Mouse (Mus musculus): ENCODE results near the gene Sync. TPM values are rescaled to one million over a fixed set of nuclear protein-coding genes. Genes with fewer than 3 reads are reported as not detected.

Gene Sync
- polyA plus RNA-seq, 1 experiment from 2014 or later = 0.63 TPM

GRCm38 (mm10) chr4:129357613-129358163 is 70.3 kb downstream of the Sync start:
- no peak overlapping the region for H3K27ac ChIP-seq

More at GRCm38 (mm10) chr4:129357613-129358163, 70.3 kb downstream of the Sync start:
- 51% methylated on average over 15 of the region's 15 CpGs for WGBS
- Histone ChIP-seq H3K4me1 (replicated peaks; ENCODE audit: insufficient read depth, low read length) (no peaks in the 10 kb centered on the region), H3K27me3 (ENCODE audit: insufficient read depth, low read length) (no peaks in the 10 kb centered on the region), H3K9ac (ENCODE audit: low read depth, low read length) (no peak overlapping the region), H3K4me2 (ENCODE audit: low read length) (no peak overlapping the region), H3K9me3 (replicated peaks; ENCODE audit: low read length) (no peaks in the 10 kb centered on the region), H3K4me3 (replicated peaks; ENCODE audit: low read depth, low read length) (no peak overlapping the region), H3K36me3 (ENCODE audit: insufficient read depth, low read length) (peaks cover 17% of the 10 kb centered on the region; the same call in 1 of the 2 replicates)
- TF ChIP-seq CTCF (IDR thresholded peaks at IDR 0.05; ENCODE audit: low read depth) = no peak
- ATAC-seq (replicated peaks; ENCODE audit: low FRiP score, low read depth) (no peak), DNase-seq (ENCODE audit: low spot score) (peak; percentile 66)

Small RNAs within 50 kb of the gene (microRNA-seq; reads per million reads assigned to microRNA genes)
- gene Gm22994 = not detected

Other genes starting within 250 kb of the Sync start
- gene Rnf19b, start 229.3 kb upstream of the Sync start, polyA plus RNA-seq (2015; fragmentation: Nextera tagmentation; extraction: Ambion mirVana) = 6.1 and 7.1 TPM in 2 replicates
- gene Tmem54, start 182.1 kb upstream of the Sync start, polyA plus RNA-seq (2015; fragmentation: Nextera tagmentation; extraction: Ambion mirVana) = 10.2 and 10.5 TPM in 2 replicates
- gene Hpca, start 165.6 kb upstream of the Sync start, polyA plus RNA-seq (2015; fragmentation: Nextera tagmentation; extraction: Ambion mirVana) = 0.94 and 1.0 TPM in 2 replicates
- 5.9 and 6.3 TPM in 2 replicates for gene Fndc5, start 150.6 kb upstream of the Sync start, polyA plus RNA-seq (2015; fragmentation: Nextera tagmentation; extraction: Ambion mirVana)
- 14.5 and 15.6 TPM in 2 replicates for gene S100pbp, start 97.9 kb upstream of the Sync start, polyA plus RNA-seq (2015; fragmentation: Nextera tagmentation; extraction: Ambion mirVana)
- gene Yars, start 97.9 kb upstream of the Sync start, polyA plus RNA-seq (2015; fragmentation: Nextera tagmentation; extraction: Ambion mirVana) = 48.9 and 55.9 TPM in 2 replicates
- gene C77080, start 26.2 kb upstream of the Sync start, polyA plus RNA-seq (2015; fragmentation: Nextera tagmentation; extraction: Ambion mirVana) = 9.8 and 11.3 TPM in 2 replicates
- 339 and 363 TPM in 2 replicates for gene Rbbp4, start 47.8 kb downstream of the Sync start, polyA plus RNA-seq (2015; fragmentation: Nextera tagmentation; extraction: Ambion mirVana)
- gene Zbtb8os, start 48.1 kb downstream of the Sync start, polyA plus RNA-seq (2015; fragmentation: Nextera tagmentation; extraction: Ambion mirVana) = 55.9 and 60.8 TPM in 2 replicates
- 12.3 and 13.7 TPM in 2 replicates for gene Zbtb8a, start 90.5 kb downstream of the Sync start, polyA plus RNA-seq (2015; fragmentation: Nextera tagmentation; extraction: Ambion mirVana)
- gene Zbtb8b, start 153.2 kb downstream of the Sync start, polyA plus RNA-seq (2015; fragmentation: Nextera tagmentation; extraction: Ambion mirVana) = 3.7 and 3.8 TPM in 2 replicates
- gene Bsdc1, start 174.0 kb downstream of the Sync start, polyA plus RNA-seq (2015; fragmentation: Nextera tagmentation; extraction: Ambion mirVana) = 25.6 and 27.8 TPM in 2 replicates
- gene Tssk3, start 203.4 kb downstream of the Sync start, polyA plus RNA-seq (2015; fragmentation: Nextera tagmentation; extraction: Ambion mirVana) = 0.10 TPM in 1 of 2 replicates, not detected in the other
- 0.37 and 0.78 TPM in 2 replicates for gene Fam229a, start 203.6 kb downstream of the Sync start, polyA plus RNA-seq (2015; fragmentation: Nextera tagmentation; extraction: Ambion mirVana)
- gene Marcksl1, start 226.0 kb downstream of the Sync start, polyA plus RNA-seq (2015; fragmentation: Nextera tagmentation; extraction: Ambion mirVana) = 613 and 625 TPM in 2 replicates

All from kidney, postnatal 0 days (tissue).